Mouse (Mus musculus) brain, embryonic 14.5 days (tissue): ENCODE data around the gene 4921539E11Rik.

ENCODE experiments used
- CTCF ChIP-seq: fragments of 200-500 bp; IDR thresholded peaks from 2 replicates; pipeline ENCODE4 v1.5.1; 2012; ENCODE audit warnings: inconsistent platforms, mild to moderate bottlenecking, moderate library complexity, borderline replicate concordance; ENCODE audit not compliant: insufficient read depth, insufficient read length; ENCODE audit errors: extremely low read depth
- POLR2A ChIP-seq: fragments of 200-500 bp; IDR thresholded peaks from 2 replicates; pipeline ENCODE4 v1.6.1; 2012; ENCODE audit warnings: mild to moderate bottlenecking, inconsistent platforms, borderline replicate concordance; ENCODE audit not compliant: poor library complexity, insufficient read depth, insufficient read length, severe bottlenecking; ENCODE audit errors: extremely low read depth

DNA sequence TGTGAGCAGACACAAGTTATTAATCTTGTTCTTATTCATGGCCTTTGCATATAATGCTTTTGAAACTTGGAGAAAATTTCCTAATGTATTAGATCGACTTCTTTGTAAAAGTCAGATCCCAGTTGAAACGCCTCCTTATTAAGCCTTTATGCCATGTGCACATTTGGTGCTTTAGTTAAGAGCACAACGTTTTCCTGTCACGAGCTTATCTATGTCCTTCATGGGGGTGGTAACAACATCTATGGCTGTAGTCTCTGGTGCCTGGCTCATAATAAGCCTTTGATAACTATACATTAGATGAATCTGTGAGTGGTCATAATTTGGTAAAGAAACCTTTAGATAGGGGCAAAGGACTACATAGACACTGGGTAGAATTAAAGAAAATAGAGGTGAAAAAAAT lies 36.8 kb downstream of the 4921539E11Rik start:
- TF ChIP-seq CTCF: no peak
- TF ChIP-seq POLR2A: no peak
